Mouse (Mus musculus) hindbrain, embryonic 14.5 days (tissue): Measurements from ENCODE around the gene Pde4d. TPM values are rescaled to one million over a fixed set of nuclear protein-coding genes. Genes with fewer than 3 reads are reported as not detected.

Experiments
- ATAC-seq: fragments of 200-750 bp; cut with Nextera tagmentation; 2 replicates; pipeline ENCODE4 v1.8.0; 2017; ENCODE audit warnings: moderate number of reproducible peaks, mild to moderate bottlenecking, moderate TSS enrichment, moderate library complexity; ENCODE audit not compliant: low FRiP score
- DNase-seq: peaks from one replicate; pipeline ENCODE4 v3.0.0-alpha.2; 2015; ENCODE audit warnings: low spot score
- H3K27ac ChIP-seq: fragments of 300-500 bp; sonication (generic); 2 replicates; pipeline ENCODE4 v1.5.1; 2014; ENCODE audit warnings: mild to moderate bottlenecking, moderate library complexity
- H3K27me3 ChIP-seq: fragments of 300-500 bp; sonication (generic); 2 replicates; pipeline ENCODE4 v1.6.1; 2014; ENCODE audit warnings: mild to moderate bottlenecking, low read length, mixed read lengths; ENCODE audit not compliant: control insufficient read depth, insufficient read depth
- H3K36me3 ChIP-seq: fragments of 300-500 bp; sonication (generic); replicated peaks from 2 replicates; pipeline ENCODE4 v1.6.1; 2014; ENCODE audit not compliant: control insufficient read depth, insufficient read depth
- H3K4me1 ChIP-seq: fragments of 300-500 bp; sonication (generic); replicated peaks from 2 replicates; pipeline ENCODE4 v1.6.1; 2014; ENCODE audit warnings: antibody characterized with exemption, low read length, mixed read lengths; ENCODE audit not compliant: control insufficient read depth, insufficient read depth
- H3K4me2 ChIP-seq: fragments of 300-500 bp; sonication (generic); replicated peaks from 2 replicates; pipeline ENCODE4 v1.6.1; 2014; ENCODE audit warnings: mild to moderate bottlenecking, moderate library complexity
- H3K4me3 ChIP-seq: fragments of 300-500 bp; sonication (generic); replicated peaks from 2 replicates; pipeline ENCODE4 v1.5.1; 2014; ENCODE audit warnings: mild to moderate bottlenecking, low read length
- H3K9ac ChIP-seq: fragments of 300-500 bp; sonication (generic); 2 replicates; pipeline ENCODE4 v1.6.1; 2014
- H3K9me3 ChIP-seq: fragments of 300-500 bp; sonication (generic); 2 replicates; pipeline ENCODE4 v1.6.1; 2016; ENCODE audit warnings: low read length; ENCODE audit not compliant: control insufficient read depth
- WGBS: fragments of 180-500 bp; shearing (Covaris S2); extraction: QIAGEN DNeasy Blood & Tissue Kit; methylation state at CpG from one replicate; pipeline ENCODE4 v1.1.7; 2014; 5-methylcytosine and 5-hydroxymethylcytosine counted together
- polyA plus RNA-seq: library from polyadenylated mRNA; unstranded; fragments of >200 nt; fragmentation: Nextera tagmentation; extraction: Ambion mirVana; gene quantifications from 2 replicates; pipeline ENCODE4 v1.2.1, GENCODE M21; 2014

Gene Pde4d
- polyA plus RNA-seq, 1 experiment from 2014 or later: 23.2 TPM

- 50% methylated on average over 3 of the region's 3 CpGs for WGBS
- Histone ChIP-seq H3K27ac (no peak overlapping the region), H3K36me3 (no peaks in the 10 kb centered on the region), H3K27me3 (no peaks in the 10 kb centered on the region), H3K4me2 (no peak overlapping the region), H3K9me3 (no peaks in the 10 kb centered on the region), H3K4me3 (no peak overlapping the region), H3K9ac (no peak overlapping the region), H3K4me1 (no peaks in the 10 kb centered on the region)
- ATAC-seq: 0 out of 2 replicates have a peak, but pooled peaks have one; percentile 37
- peak; percentile 57 for DNase-seq
Observed at GRCm38 (mm10) chr13:109655390-109655789, 1205.6 kb downstream of the Pde4d start.

- no peak for DNase-seq
- no peak overlapping the region for H3K4me2 ChIP-seq
- H3K36me3 ChIP-seq: no peaks in the 10 kb centered on the region
- H3K4me3 ChIP-seq: no peak overlapping the region
- no peaks in the 10 kb centered on the region for H3K4me1 ChIP-seq
- H3K27me3 ChIP-seq: no peaks in the 10 kb centered on the region
- ATAC-seq: no peak
- H3K9ac ChIP-seq: no peak overlapping the region
- H3K9me3 ChIP-seq: no peaks in the 10 kb centered on the region
- whole genome bisulfite sequencing: 88% methylated on average over 6 of the region's 6 CpGs
- H3K27ac ChIP-seq: no peak overlapping the region
Observed at GRCm38 (mm10) chr13:109659103-109659502, 1209.4 kb downstream of the Pde4d start.

- Histone ChIP-seq H3K9ac (no peak overlapping the region), H3K4me3 (no peak overlapping the region), H3K27ac (no peak overlapping the region), H3K4me1 (peaks cover 16% of the 10 kb centered on the region), H3K27me3 (no peaks in the 10 kb centered on the region), H3K36me3 (no peaks in the 10 kb centered on the region), H3K9me3 (no peaks in the 10 kb centered on the region), H3K4me2 (no peak overlapping the region)
- ATAC-seq: no peak
- no peak for DNase-seq
- 77% methylated on average over 3 of the region's 3 CpGs for WGBS
Observed at GRCm38 (mm10) chr13:109661345-109661744, 1211.6 kb downstream of the Pde4d start.

- peaks cover 16% of the 10 kb centered on the region for H3K4me1 ChIP-seq
- no peak for ATAC-seq
- H3K36me3 ChIP-seq: no peaks in the 10 kb centered on the region
- H3K4me2 ChIP-seq: no peak overlapping the region
- DNase-seq: no peak
- H3K9me3 ChIP-seq: no peaks in the 10 kb centered on the region
- no peak overlapping the region for H3K9ac ChIP-seq
- H3K4me3 ChIP-seq: no peak overlapping the region
- WGBS: 68% methylated on average over 5 of the region's 5 CpGs
- H3K27me3 ChIP-seq: no peaks in the 10 kb centered on the region
- no peak overlapping the region for H3K27ac ChIP-seq
Observed at GRCm38 (mm10) chr13:109662099-109662498, 1212.4 kb downstream of the Pde4d start.

- no peak overlapping the region for H3K27ac ChIP-seq
- 68% methylated on average over 3 of the region's 3 CpGs for WGBS
- H3K4me1 ChIP-seq: peaks cover 16% of the 10 kb centered on the region
- no peak overlapping the region for H3K9ac ChIP-seq
- ATAC-seq (no peak), DNase-seq (no peak)
- no peak overlapping the region for H3K4me2 ChIP-seq
- H3K4me3 ChIP-seq: no peak overlapping the region
- no peaks in the 10 kb centered on the region for H3K9me3 ChIP-seq
- H3K36me3 ChIP-seq: no peaks in the 10 kb centered on the region
- no peaks in the 10 kb centered on the region for H3K27me3 ChIP-seq
Observed at GRCm38 (mm10) chr13:109662731-109663130, 1213.0 kb downstream of the Pde4d start.

GRCm38 (mm10) chr13:109664956-109665802, 1215.4 kb downstream of the Pde4d start:
- peak; percentile 57 for DNase-seq

GRCm38 (mm10) chr13:109665803-109666403, 1216.2 kb downstream of the Pde4d start:
- WGBS: 86% methylated on average over 10 of the region's 10 CpGs
- H3K27me3 ChIP-seq: no peaks in the 10 kb centered on the region
- peaks cover 16% of the 10 kb centered on the region for H3K4me1 ChIP-seq
- no peaks in the 10 kb centered on the region for H3K9me3 ChIP-seq
- H3K4me3 ChIP-seq: no peak overlapping the region
- no peak overlapping the region for H3K9ac ChIP-seq
- no peak for ATAC-seq
- no peaks in the 10 kb centered on the region for H3K36me3 ChIP-seq
- no peak overlapping the region for H3K4me2 ChIP-seq
- DNase-seq: no peak
- H3K27ac ChIP-seq: peak overlapping the region; percentile 68

More at GRCm38 (mm10) chr13:109664956-109665802, 1215.4 kb downstream of the Pde4d start:
- WGBS: 43% methylated on average over 10 of the region's 10 CpGs
- peaks cover 16% of the 10 kb centered on the region for H3K4me1 ChIP-seq
- no peaks in the 10 kb centered on the region for H3K9me3 ChIP-seq
- no peaks in the 10 kb centered on the region for H3K36me3 ChIP-seq
- no peak overlapping the region for H3K9ac ChIP-seq
- H3K27me3 ChIP-seq: no peaks in the 10 kb centered on the region
- peak; percentile 76; the same call in 1 of the 2 replicates for ATAC-seq
- peak overlapping the region; percentile 68 for H3K27ac ChIP-seq
- H3K4me2 ChIP-seq: no peak overlapping the region
- no peak overlapping the region for H3K4me3 ChIP-seq

- WGBS: 79% methylated on average over 4 of the region's 4 CpGs
- no peak for DNase-seq
Observed at GRCm38 (mm10) chr13:109669965-109670364, 1220.2 kb downstream of the Pde4d start.

GRCm38 (mm10) chr13:109671589-109672347, 1222.0 kb downstream of the Pde4d start:
- no peaks in the 10 kb centered on the region for H3K36me3 ChIP-seq
- H3K27me3 ChIP-seq: no peaks in the 10 kb centered on the region
- H3K27ac ChIP-seq: no peak overlapping the region
- H3K9ac ChIP-seq: no peak overlapping the region; the same call in 1 of the 2 replicates
- no peak overlapping the region for H3K4me2 ChIP-seq
- no peaks in the 10 kb centered on the region for H3K4me1 ChIP-seq
- H3K9me3 ChIP-seq: no peaks in the 10 kb centered on the region
- DNase-seq (no peak), ATAC-seq (no peak)
- H3K4me3 ChIP-seq: no peak overlapping the region
- WGBS: 58% methylated on average over 8 of the region's 8 CpGs

More at GRCm38 (mm10) chr13:109669965-109670364, 1220.2 kb downstream of the Pde4d start:
- Histone ChIP-seq H3K4me1 (peaks cover 14% of the 10 kb centered on the region), H3K36me3 (no peaks in the 10 kb centered on the region), H3K27ac (no peak overlapping the region), H3K9ac (no peak overlapping the region), H3K27me3 (no peaks in the 10 kb centered on the region), H3K4me2 (no peak overlapping the region), H3K9me3 (no peaks in the 10 kb centered on the region), H3K4me3 (no peak overlapping the region)
- no peak for ATAC-seq
